Mouse (Mus musculus) forebrain, embryonic 15.5 days (tissue): ENCODE results near the gene Hoxc6. TPM values are rescaled to one million over a fixed set of nuclear protein-coding genes. Genes with fewer than 3 reads are reported as not detected.

Experiments used
- ATAC-seq: fragments of 200-750 bp; cut with Nextera tagmentation; replicated peaks from 2 replicates; pipeline ENCODE4 v1.8.0; 2017; ENCODE audit warnings: mild to moderate bottlenecking, moderate TSS enrichment, moderate library complexity
- H3K27ac ChIP-seq: fragments of 300-500 bp; sonication (generic); replicated peaks from 2 replicates; pipeline ENCODE4 v1.5.1; 2015; ENCODE audit warnings: mild to moderate bottlenecking, inconsistent platforms
- H3K27me3 ChIP-seq: fragments of 300-500 bp; sonication (generic); 2 replicates; pipeline ENCODE4 v1.6.1; 2015; ENCODE audit warnings: inconsistent platforms
- H3K36me3 ChIP-seq: fragments of 300-500 bp; sonication (generic); 2 replicates; pipeline ENCODE4 v1.6.1; 2015; ENCODE audit warnings: mild to moderate bottlenecking, inconsistent platforms
- H3K4me1 ChIP-seq: fragments of 300-500 bp; sonication (generic); 2 replicates; pipeline ENCODE4 v1.6.1; 2015; ENCODE audit warnings: inconsistent platforms
- H3K4me2 ChIP-seq: fragments of 300-500 bp; sonication (generic); replicated peaks from 2 replicates; pipeline ENCODE4 v1.6.1; 2015; ENCODE audit warnings: mild to moderate bottlenecking, inconsistent platforms
- H3K4me3 ChIP-seq: fragments of 300-500 bp; sonication (generic); 2 replicates; pipeline ENCODE4 v1.5.1; 2015; ENCODE audit warnings: mild to moderate bottlenecking, inconsistent platforms
- H3K9ac ChIP-seq: fragments of 300-500 bp; sonication (generic); replicated peaks from 2 replicates; pipeline ENCODE4 v1.6.1; 2015; ENCODE audit warnings: mild to moderate bottlenecking, inconsistent platforms
- H3K9me3 ChIP-seq: fragments of 300-500 bp; sonication (generic); 2 replicates; pipeline ENCODE4 v1.6.1; 2016; ENCODE audit warnings: inconsistent platforms
- WGBS: fragments of 180-500 bp; shearing (Covaris S2); methylation state at CpG from one replicate; pipeline ENCODE4 v1.1.7; 2015; ENCODE audit warnings: mixed read lengths; 5-methylcytosine and 5-hydroxymethylcytosine counted together
- polyA plus RNA-seq: library from polyadenylated mRNA; unstranded; fragments of >200 nt; fragmentation: Nextera tagmentation; extraction: Ambion mirVana; gene quantifications from 2 replicates; pipeline ENCODE4 v1.2.1, GENCODE M21; 2015

Gene Hoxc6
- polyA plus RNA-seq, 1 experiment from 2014 or later, result not detected

DNA sequence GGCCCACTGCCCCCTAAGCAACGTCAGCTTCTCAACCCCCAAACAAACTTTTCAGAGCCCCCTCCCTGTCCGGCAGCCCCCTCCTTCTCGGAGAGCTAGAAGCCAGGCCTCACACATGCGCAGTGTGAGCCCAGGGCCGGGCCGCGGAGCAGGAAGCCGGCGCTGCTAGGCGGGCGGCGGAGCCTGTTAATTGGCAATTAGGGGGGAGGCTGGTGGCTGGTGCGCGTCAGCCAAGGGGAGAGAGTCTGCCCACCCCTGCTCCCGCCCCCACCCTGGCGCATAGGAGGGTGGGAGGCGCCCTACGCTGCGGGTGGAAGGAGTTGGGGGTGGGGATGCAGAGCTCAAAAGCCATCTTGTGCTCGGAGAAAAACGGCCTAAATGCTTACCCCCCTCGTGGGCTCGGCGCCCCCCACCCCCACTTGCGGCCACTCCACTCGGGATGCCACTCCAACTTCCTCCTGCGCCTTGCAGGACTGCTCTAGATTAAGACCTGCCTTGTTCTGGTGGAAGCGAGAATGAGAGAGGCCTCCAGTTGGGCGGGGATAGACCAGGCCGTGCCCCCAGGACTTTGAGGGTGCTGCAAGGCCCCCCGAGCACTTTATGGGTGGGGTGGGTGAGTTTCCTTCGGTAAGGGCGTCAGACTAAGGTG, 1.2 kb downstream of the Hoxc6 start:
- WGBS, result under 1% methylated on average over 32 of the region's 33 CpGs
- H3K9ac ChIP-seq, result no peak overlapping the region
- H3K9me3 ChIP-seq, result no peaks in the 10 kb centered on the region
- H3K36me3 ChIP-seq, result no peaks in the 10 kb centered on the region
- peaks cover 100% of the 10 kb centered on the region for H3K27me3 ChIP-seq
- peak; percentile 64 for ATAC-seq
- H3K27ac ChIP-seq, result no peak overlapping the region
- H3K4me1 ChIP-seq, result peaks cover 9% of the 10 kb centered on the region
- H3K4me3 ChIP-seq, result peak overlapping the region; percentile 37
- H3K4me2 ChIP-seq, result peak overlapping the region; percentile 51

DNA sequence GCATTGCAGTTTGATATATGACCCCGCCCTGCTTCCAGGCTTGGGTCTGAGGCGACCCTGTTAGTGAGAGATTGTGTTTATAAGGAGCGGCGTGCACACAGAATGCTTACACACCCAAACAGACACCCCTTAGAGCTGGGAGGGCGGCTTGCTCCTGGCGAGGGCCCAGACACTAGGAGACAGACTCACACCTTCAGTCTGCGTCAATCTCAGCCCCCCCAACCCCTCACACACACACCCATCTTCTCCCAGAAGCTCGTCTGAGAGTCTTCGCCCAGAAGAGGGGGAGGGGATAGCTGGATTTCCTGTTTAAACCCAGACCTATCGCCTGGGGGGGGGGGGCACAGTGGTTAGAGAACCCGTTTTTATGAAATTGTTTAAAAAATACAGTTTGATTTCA, 1.9 kb downstream of the Hoxc6 start:
- WGBS, result under 1% methylated on average over 11 of the region's 11 CpGs
- Histone ChIP-seq H3K4me2 (no peak overlapping the region), H3K4me1 (peaks cover 9% of the 10 kb centered on the region), H3K9me3 (no peaks in the 10 kb centered on the region), H3K36me3 (no peaks in the 10 kb centered on the region), H3K9ac (no peak overlapping the region), H3K4me3 (no peak overlapping the region), H3K27ac (no peak overlapping the region), H3K27me3 (peaks cover 100% of the 10 kb centered on the region)
- ATAC-seq, result no peak

DNA sequence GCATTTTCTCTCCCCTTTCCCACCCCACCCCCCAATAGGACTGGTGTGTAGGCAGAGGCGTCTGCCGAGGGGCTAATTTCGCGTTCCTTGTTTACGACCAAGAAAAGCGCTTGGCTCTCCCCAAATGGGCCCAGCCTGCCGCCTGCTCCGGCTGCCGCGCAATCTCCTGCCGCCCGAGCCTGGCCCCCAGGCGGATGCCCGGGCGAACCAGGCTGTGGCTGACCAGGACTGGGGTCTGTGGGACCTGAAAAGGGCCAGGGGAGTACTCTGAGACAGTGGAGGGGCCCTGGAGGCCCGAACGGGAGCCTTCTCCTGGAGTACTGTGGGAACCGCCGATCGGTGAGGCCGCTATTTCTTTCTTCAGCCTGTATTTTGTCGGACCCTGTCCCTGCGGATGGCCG, 2.4 kb downstream of the Hoxc6 start:
- Histone ChIP-seq H3K27me3 (peaks cover 100% of the 10 kb centered on the region), H3K9me3 (no peaks in the 10 kb centered on the region), H3K36me3 (no peaks in the 10 kb centered on the region), H3K9ac (no peak overlapping the region), H3K4me3 (no peak overlapping the region), H3K4me2 (no peak overlapping the region), H3K4me1 (peaks cover 9% of the 10 kb centered on the region), H3K27ac (no peak overlapping the region)
- under 1% methylated on average over 24 of the region's 24 CpGs for WGBS
- no peak for ATAC-seq

GRCm38 (mm10) chr15:103001370-103001769, 3.3 kb downstream of the Hoxc6 start:
- 10% methylated on average over 2 of the region's 2 CpGs for WGBS
- no peak overlapping the region for H3K27ac ChIP-seq
- no peak overlapping the region for H3K4me3 ChIP-seq
- H3K36me3 ChIP-seq, result no peaks in the 10 kb centered on the region
- ATAC-seq, result no peak
- no peaks in the 10 kb centered on the region for H3K9me3 ChIP-seq
- H3K4me1 ChIP-seq, result peaks cover 9% of the 10 kb centered on the region
- no peak overlapping the region for H3K9ac ChIP-seq
- H3K4me2 ChIP-seq, result no peak overlapping the region
- H3K27me3 ChIP-seq, result peaks cover 100% of the 10 kb centered on the region

- 4% methylated on average over 4 of the region's 4 CpGs for WGBS
These were observed 4.1 kb downstream of the Hoxc6 start for GRCm38 (mm10) chr15:103002156-103002555.

DNA sequence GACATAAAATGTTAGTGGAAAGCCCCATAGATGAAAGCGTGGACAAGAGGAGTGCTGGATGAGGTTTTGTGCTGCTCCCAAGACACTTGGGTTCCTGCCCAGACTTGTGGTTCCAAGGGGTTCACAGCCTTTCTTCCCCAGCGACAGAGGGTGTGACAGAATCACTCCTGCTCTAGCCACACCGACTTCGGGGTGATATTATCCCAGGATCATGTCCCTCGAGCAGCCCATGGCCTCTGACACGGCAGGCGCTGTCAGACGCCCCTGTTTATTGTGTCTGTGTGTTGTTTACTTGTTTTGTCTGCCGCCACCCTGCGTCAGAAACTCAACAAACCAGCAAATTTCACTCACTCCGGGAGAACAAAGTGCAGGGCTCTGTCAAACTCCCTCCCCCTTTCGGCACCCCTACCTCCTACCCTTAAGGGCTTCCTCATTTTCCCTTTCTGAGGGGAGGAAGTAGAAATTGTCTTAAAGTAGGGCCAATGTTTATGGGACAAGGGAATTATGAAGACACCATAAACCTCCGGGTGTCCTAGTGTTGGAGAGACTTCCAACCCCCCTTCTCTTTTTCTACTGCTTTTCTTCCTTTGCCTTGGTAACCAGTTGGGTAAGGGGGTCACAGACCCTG, 4.9 kb downstream of the Hoxc6 start:
- peaks cover 100% of the 10 kb centered on the region for H3K27me3 ChIP-seq
- H3K27ac ChIP-seq, result no peak overlapping the region
- 3% methylated on average over 13 of the region's 13 CpGs for WGBS
- H3K9ac ChIP-seq, result no peak overlapping the region
- no peaks in the 10 kb centered on the region for H3K36me3 ChIP-seq
- H3K4me2 ChIP-seq, result no peak overlapping the region
- no peaks in the 10 kb centered on the region for H3K9me3 ChIP-seq
- H3K4me1 ChIP-seq, result peaks cover 9% of the 10 kb centered on the region
- no peak for ATAC-seq
- no peak overlapping the region for H3K4me3 ChIP-seq

More at GRCm38 (mm10) chr15:103002156-103002555, 4.1 kb downstream of the Hoxc6 start:
- ATAC-seq, result no peak
- Histone ChIP-seq H3K9me3 (no peaks in the 10 kb centered on the region), H3K27ac (no peak overlapping the region), H3K36me3 (no peaks in the 10 kb centered on the region), H3K4me1 (peaks cover 9% of the 10 kb centered on the region), H3K4me2 (no peak overlapping the region), H3K27me3 (peaks cover 100% of the 10 kb centered on the region), H3K9ac (no peak overlapping the region), H3K4me3 (no peak overlapping the region)

- Histone ChIP-seq H3K9ac (no peak overlapping the region), H3K4me3 (no peak overlapping the region), H3K9me3 (no peaks in the 10 kb centered on the region), H3K27ac (no peak overlapping the region), H3K36me3 (no peaks in the 10 kb centered on the region), H3K4me1 (no peaks in the 10 kb centered on the region; the same call in 1 of the 2 replicates), H3K27me3 (peaks cover 100% of the 10 kb centered on the region), H3K4me2 (no peak overlapping the region)
- under 1% methylated on average over 17 of the region's 17 CpGs for WGBS
- ATAC-seq, result no peak
These were observed 7.3 kb downstream of the Hoxc6 start for GRCm38 (mm10) chr15:103005308-103005707.

GRCm38 (mm10) chr15:103005797-103006196, 7.7 kb downstream of the Hoxc6 start:
- Histone ChIP-seq H3K9me3 (no peaks in the 10 kb centered on the region), H3K4me1 (no peaks in the 10 kb centered on the region), H3K27me3 (peaks cover 100% of the 10 kb centered on the region), H3K9ac (no peak overlapping the region), H3K4me3 (no peak overlapping the region), H3K27ac (no peak overlapping the region), H3K36me3 (no peaks in the 10 kb centered on the region), H3K4me2 (no peak overlapping the region)
- ATAC-seq, result no peak
- WGBS, result 0% methylated on average over 5 of the region's 5 CpGs

DNA sequence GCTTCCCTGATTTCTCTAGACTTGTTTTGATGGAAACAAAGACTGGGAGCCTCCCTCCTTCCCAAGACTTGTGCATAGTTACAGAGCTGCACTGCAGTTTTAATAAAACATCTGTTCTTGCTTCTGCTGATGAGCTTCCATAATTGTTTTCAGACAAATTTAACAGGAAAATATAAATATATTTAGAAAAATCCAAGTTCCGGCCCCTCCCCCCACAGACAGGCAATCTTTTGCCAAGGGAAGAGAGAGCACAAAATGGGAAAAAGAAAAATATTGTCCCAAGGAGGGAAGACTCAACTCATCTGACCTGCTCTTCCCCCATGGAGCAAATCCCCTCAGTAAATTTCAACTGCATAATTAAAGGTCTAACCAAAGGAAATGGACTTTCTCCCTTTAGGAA, 8.3 kb downstream of the Hoxc6 start:
- 14% methylated on average over 1 of the region's 1 CpGs for WGBS
- H3K27ac ChIP-seq, result no peak overlapping the region
- no peaks in the 10 kb centered on the region for H3K9me3 ChIP-seq
- ATAC-seq, result no peak
- no peaks in the 10 kb centered on the region for H3K36me3 ChIP-seq
- no peak overlapping the region for H3K4me3 ChIP-seq
- H3K9ac ChIP-seq, result no peak overlapping the region
- peaks cover 100% of the 10 kb centered on the region for H3K27me3 ChIP-seq
- H3K4me2 ChIP-seq, result no peak overlapping the region
- no peaks in the 10 kb centered on the region for H3K4me1 ChIP-seq

GRCm38 (mm10) chr15:103009265-103010111, 11.4 kb downstream of the Hoxc6 start:
- H3K27ac ChIP-seq, result no peak overlapping the region
- H3K4me2 ChIP-seq, result no peak overlapping the region
- H3K36me3 ChIP-seq, result no peaks in the 10 kb centered on the region
- peaks cover 97% of the 10 kb centered on the region for H3K27me3 ChIP-seq
- no peak overlapping the region for H3K9ac ChIP-seq
- 2% methylated on average over 27 of the region's 27 CpGs for WGBS
- no peak overlapping the region for H3K4me3 ChIP-seq
- H3K4me1 ChIP-seq, result peaks cover 5% of the 10 kb centered on the region; the same call in 1 of the 2 replicates
- no peak for ATAC-seq
- no peaks in the 10 kb centered on the region for H3K9me3 ChIP-seq

DNA sequence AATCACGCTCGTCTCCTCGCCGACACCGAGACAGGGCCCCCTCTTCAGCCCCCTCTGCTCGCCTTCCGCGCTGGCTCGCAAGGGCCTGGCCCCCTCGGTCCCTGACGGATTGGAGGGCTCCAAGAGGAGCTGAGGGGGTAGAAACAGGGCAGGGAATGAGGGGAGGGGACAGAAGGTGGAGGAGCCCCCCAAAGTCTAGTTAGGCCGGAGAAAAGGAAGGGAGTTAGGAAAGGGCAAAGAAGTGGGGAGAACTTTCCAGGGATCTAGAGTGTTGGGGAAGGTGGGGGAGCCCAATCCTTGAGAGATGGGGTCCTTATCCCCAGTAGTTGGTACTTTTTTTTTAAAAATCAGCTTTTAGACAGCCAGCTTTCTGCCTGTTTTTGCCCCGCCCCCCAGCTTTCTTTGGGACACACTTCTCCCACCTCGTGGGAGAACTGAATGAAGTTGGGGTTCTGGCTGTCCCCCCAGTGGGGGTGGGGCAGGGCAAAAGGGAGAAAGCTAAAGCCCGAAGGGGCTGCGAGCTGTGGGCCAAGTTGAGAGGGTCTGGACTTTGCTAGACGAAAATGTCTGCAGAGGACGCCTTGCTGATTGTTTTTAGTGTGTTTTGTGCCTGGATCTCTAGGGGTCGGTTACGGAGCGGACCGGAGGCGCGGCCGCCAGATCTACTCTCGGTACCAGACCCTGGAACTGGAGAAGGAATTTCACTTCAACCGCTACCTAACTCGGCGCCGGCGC, 12.2 kb downstream of the Hoxc6 start:
- Histone ChIP-seq H3K9me3 (no peaks in the 10 kb centered on the region), H3K27ac (no peak overlapping the region), H3K36me3 (no peaks in the 10 kb centered on the region), H3K4me3 (no peak overlapping the region), H3K27me3 (peaks cover 97% of the 10 kb centered on the region), H3K9ac (no peak overlapping the region), H3K4me2 (no peak overlapping the region), H3K4me1 (peaks cover 5% of the 10 kb centered on the region; the same call in 1 of the 2 replicates)
- no peak for ATAC-seq
- under 1% methylated on average over 31 of the region's 31 CpGs for WGBS
